Mouse (Mus musculus) ES-Bruce4 (cell line): Measurements from ENCODE around the gene Lrrc15.

Experiments
- CTCF ChIP-seq: IDR thresholded peaks from one replicate; pipeline ENCODE4 v1.8.1; 2011; ENCODE audit warnings: low read depth, low read length
- EP300 ChIP-seq: IDR thresholded peaks from 2 replicates; pipeline ENCODE4 v1.6.1; 2011; ENCODE audit warnings: low read depth, low read length; ENCODE audit not compliant: insufficient read depth

GRCm38 (mm10) chr16:30299711-30300277 lies 16.7 kb upstream of the Lrrc15 start:
- TF ChIP-seq CTCF (no peak), EP300 (no peak)
